Mouse (Mus musculus): ENCODE results near the gene Gin1. TPM values are rescaled to one million over a fixed set of nuclear protein-coding genes. Genes with fewer than 3 reads are reported as not detected.

The Gin1 gene
- total and polyA plus RNA-seq, 2 experiments from 2014 or later = 8.1 to 13.6 TPM

- peak; percentile 32; the same call in 1 of the 2 replicates for ATAC-seq
- H3K4me2 ChIP-seq (ENCODE audit: low read depth) = no peak overlapping the region
Observed at GRCm38 (mm10) chr1:97834354-97834822, 64.4 kb downstream of the Gin1 start.

More at GRCm38 (mm10) chr1:97834354-97834822, 64.4 kb downstream of the Gin1 start:
- H3K27me3 ChIP-seq (ENCODE audit: insufficient read depth, low read length) = no peaks in the 10 kb centered on the region
- no peak for TF ChIP-seq CTCF (IDR thresholded peaks at IDR 0.05; ENCODE audit: low read depth)
- no peak for DNase-seq
- 0 out of 2 replicates have a peak overlapping the region, but pooled peaks have one; percentile 6 for H3K27ac ChIP-seq (ENCODE audit: low read depth, low read length)
- H3K9me3 ChIP-seq (ENCODE audit: low read length) = no peaks in the 10 kb centered on the region
- no peak overlapping the region for H3K4me3 ChIP-seq (ENCODE audit: low read depth, low read length)
- WGBS = 39% methylated on average over 5 of the region's 5 CpGs
- no peaks in the 10 kb centered on the region; the same call in 1 of the 2 replicates for H3K36me3 ChIP-seq (ENCODE audit: insufficient read depth)
- no peak overlapping the region for H3K9ac ChIP-seq
- peaks cover 6% of the 10 kb centered on the region; the same call in 1 of the 2 replicates for H3K4me1 ChIP-seq (ENCODE audit: insufficient read depth)

Other genes starting within 250 kb of the Gin1 start
- gene D1Ertd622e, start 108.1 kb upstream of the Gin1 start, total RNA-seq (2014; rRNA removed) = 30.1 and 48.7 TPM in 2 replicates
- gene D1Ertd622e, start 108.1 kb upstream of the Gin1 start, polyA plus RNA-seq (2015; fragmentation: Nextera tagmentation; extraction: Ambion mirVana) = 59.2 and 60.0 TPM in 2 replicates
- gene Ppip5k2, start 239 bp downstream of the Gin1 start, total RNA-seq (2014; rRNA removed) = 49.4 and 62.0 TPM in 2 replicates
- gene Ppip5k2, start 239 bp downstream of the Gin1 start, polyA plus RNA-seq (2015; fragmentation: Nextera tagmentation; extraction: Ambion mirVana) = 12.9 and 25.0 TPM in 2 replicates

Measured in forebrain, postnatal 0 days (tissue).